9 mouse cellular contexts compared by ENCODE assay signal in genomic region chr5:30482319-30482718, GRCm38 (mm10). TPM values are rescaled to one million over a fixed set of nuclear protein-coding genes. Genes with fewer than 3 reads are reported as not detected.
A peak's percentile ranks its signal among the peaks of the same experiment; 100 is the strongest.
DNase-seq lines count a peak whose midpoint lies in the region; ATAC-seq and TF ChIP-seq lines count a peak whose summit lies in the region.
"Had no signal": no experiment of that assay in that cellular context is flagged by ENCODE, and none has a peak within 500 bp of the region (broad histone marks: within the 10 kb centered on the region; RNA-seq: fewer than 3 reads in every experiment).

No protein-coding gene starts in this region.

- H3K4me1 ChIP-seq in E14TG2a.4 (replicated peaks; ENCODE audit: low read depth, low read length) = no peaks in the 10 kb centered on the region
- no peaks in the 10 kb centered on the region for H3K4me1 ChIP-seq in heart, embryonic 10.5 days
- H3K4me1 ChIP-seq in liver, embryonic 14.5 days (replicated peaks; ENCODE audit: control insufficient read depth in 2 of 2, insufficient read depth in 2 of 2, low read length in 1 of 2) = 0 out of 4 replicates have a peak, but pooled peaks cover 0 to 2% of the 10 kb centered on the region in 2 experiments

- WGBS in heart, embryonic 10.5 days = 19% methylated on average over 5 of the region's 5 CpGs
- 12% methylated on average over 5 of the region's 5 CpGs for WGBS in liver, embryonic 14.5 days (ENCODE audit: insufficient replicate concordance)

- peaks cover 5% of the 10 kb centered on the region for H3K27me3 ChIP-seq in E14TG2a.4 (ENCODE audit: insufficient read depth, low read length)
- H3K27me3 ChIP-seq in heart, embryonic 10.5 days (ENCODE audit: insufficient read depth, poor library complexity, severe bottlenecking) = no peaks in the 10 kb centered on the region
- H3K27me3 ChIP-seq in liver, embryonic 14.5 days (ENCODE audit: control insufficient read depth, insufficient read depth, low read length) = no peaks in the 10 kb centered on the region

- 0 out of 2 replicates have a peak, but pooled peaks cover 9% of the 10 kb centered on the region for H3K9me3 ChIP-seq in E14TG2a.4 (ENCODE audit: low read length)
- H3K9me3 ChIP-seq in heart, embryonic 10.5 days = no peaks in the 10 kb centered on the region
- H3K9me3 ChIP-seq in liver, embryonic 14.5 days (ENCODE audit: control insufficient read depth, low read length) = no peaks in the 10 kb centered on the region

- H3K4me3 ChIP-seq in E14TG2a.4 (replicated peaks; ENCODE audit: low read length) = no peak overlapping the region
- no peak overlapping the region for H3K4me3 ChIP-seq in heart, embryonic 10.5 days
- H3K4me3 ChIP-seq in liver, embryonic 14.5 days (ENCODE audit: insufficient read depth in 1 of 2, low read depth in 2 of 2, low read length in 2 of 2) = no peak overlapping the region

- peak overlapping the region; percentile 42; the same call in 1 of the 2 replicates for H3K27ac ChIP-seq in heart, embryonic 10.5 days
- H3K27ac ChIP-seq in liver, embryonic 14.5 days = no peak overlapping the region

- no peaks in the 10 kb centered on the region for H3K36me3 ChIP-seq in E14TG2a.4 (ENCODE audit: insufficient read depth, low read length)
- H3K36me3 ChIP-seq in heart, embryonic 10.5 days = no peaks in the 10 kb centered on the region; the same call in 1 of the 2 replicates
- no peaks in the 10 kb centered on the region for H3K36me3 ChIP-seq in liver, embryonic 14.5 days (replicated peaks; ENCODE audit: control insufficient read depth, insufficient read depth, low read depth)

- TF ChIP-seq CTCF in E14TG2a.4 (conservative IDR thresholded peaks at IDR 0.05; ENCODE audit: low read length) = peak; percentile 39; the same call in 1 of the 2 replicates
- peak; percentile 83 for TF ChIP-seq CTCF in liver, embryonic 14.5 days (IDR thresholded peaks at IDR 0.05; ENCODE audit: low read depth)

- H3K9ac ChIP-seq in liver, embryonic 14.5 days (replicated peaks) = no peak overlapping the region; the same call in 1 of the 2 replicates

- peak; percentile 85 for DNase-seq in adrenal gland, postnatal 10 days
- DNase-seq in embryo, embryonic 11.5 days (ENCODE audit: low read depth, low spot score) = peak; percentile 55
- DNase-seq in heart, embryonic 10.5 days (ENCODE audit: low spot score) = peak; percentile 91
- DNase-seq in kidney, postnatal 25 days = peak; percentile 65 to 81
- peak; percentile 13 to 35 (median 20) for DNase-seq in liver, embryonic 14.5 days (ENCODE audit: low read depth in 3 of 3, low spot score in 3 of 3)
- DNase-seq in ovary, postnatal 36 days (ENCODE audit: low spot score) = peak; percentile 64
- DNase-seq in thymus, postnatal 4 days = peak; percentile 80

- no peak overlapping the region for H3K4me2 ChIP-seq in liver, embryonic 14.5 days (ENCODE audit: low read depth)

- ATAC-seq in liver, embryonic 14.5 days (ENCODE audit: insufficient read depth) = no peak

- TF ChIP-seq EP300 in liver, embryonic 14.5 days (IDR thresholded peaks at IDR 0.05; ENCODE audit: low read depth) = no peak

RNA-seq across cellular contexts. Expression of gene 1700001C02Rik, which starts 16.5 kb away (rescaled TPM):
- not detected for total RNA-seq in adrenal gland, postnatal 10 days (2021)
- not detected in 2 replicates for polyA plus RNA-seq in heart, embryonic 10.5 days (2016; fragmentation: Nextera tagmentation; extraction: Ambion mirVana)
- not detected in 2 replicates for polyA plus RNA-seq in liver, embryonic 14.5 days (2012; rRNA removed)
- polyA plus RNA-seq in liver, embryonic 14.5 days (2014; fragmentation: Nextera tagmentation; extraction: Ambion mirVana) = not detected in 2 replicates
- total RNA-seq: gastrocnemius, adult 8-10 months had no signal

RNA-seq across cellular contexts. Expression of gene Otof, which starts 20.6 kb away (rescaled TPM):
- under 1 TPM; 0.09 to 0.12 TPM for total RNA-seq in adrenal gland, postnatal 10 days (2021)
- 0.15 and 0.21 TPM in 2 replicates for polyA plus RNA-seq in heart, embryonic 10.5 days (2016; fragmentation: Nextera tagmentation; extraction: Ambion mirVana)
- polyA plus RNA-seq in liver, embryonic 14.5 days (2012; rRNA removed) = 0.01 TPM in 2 replicates
- polyA plus RNA-seq in liver, embryonic 14.5 days (2014; fragmentation: Nextera tagmentation; extraction: Ambion mirVana) = not detected in 2 replicates

Comparison
In these comparisons a context has a peak if more than half of its experiments do, and no peak if none do; other contexts are left out.
1. DNase-seq: peak in every context shown above with its lines; median percentile 91 in heart, embryonic 10.5 days; 85 in adrenal gland, postnatal 10 days; 80 in thymus, postnatal 4 days; 73 in kidney, postnatal 25 days; 64 in ovary, postnatal 36 days; 55 in embryo, embryonic 11.5 days; 20 in liver, embryonic 14.5 days.